Mouse (Mus musculus) embryonic stem cell, embryonic (primary cell): Measurements from ENCODE around the gene Vars2.

Experiments used
- CTCF ChIA-PET, 4 experiments: fragments of 300-600 bp in 2 of 4; fragments of 350-600 bp in 2 of 4; sonication (Branson Sonifier 250); formaldehyde crosslinking; loops; one replicate each; lab custom pipeline; 2022; ENCODE audit warnings: inconsistent platforms in 2 of 4; lab: Charles Lee
- POLR2A ChIA-PET, 4 experiments: fragments of 300-600 bp in 2 of 4; fragments of 350-600 bp in 2 of 4; sonication (Branson Sonifier 250); formaldehyde crosslinking; loops; one replicate each; lab custom pipeline; 2022; ENCODE audit warnings: antibody characterized with exemption in 4 of 4, inconsistent platforms in 1 of 4; lab: Charles Lee

The Vars2 gene

GRCm38 (mm10) chr17:35667334-35668065, at the start of gene Vars2:
TSS of gene Vars2 (minus strand) at chr17:35667592.
- CTCF ChIA-PET: interaction anchor here in 3 of 4 experiments (0.6 to 4.0 kb wide), 8 partner anchors 11 to 421 kb away, joined by 3 to 32 read pairs (median 3); partner anchors contain the start of gene Flot1 (in 1 of the 3)
- POLR2A ChIA-PET: interaction anchor here in 3 of 4 experiments (0.7 to 3.5 kb wide), 15 partner anchors 10 to 312 kb away, joined by 3 to 17 read pairs (median 4); partner anchors contain the start of genes Gnl1 (in 1 of the 3), Ier3 (in 1 of the 3), Mrps18b (in 1 of the 3) and Ppp1r10 (in 1 of the 3)

DNA sequence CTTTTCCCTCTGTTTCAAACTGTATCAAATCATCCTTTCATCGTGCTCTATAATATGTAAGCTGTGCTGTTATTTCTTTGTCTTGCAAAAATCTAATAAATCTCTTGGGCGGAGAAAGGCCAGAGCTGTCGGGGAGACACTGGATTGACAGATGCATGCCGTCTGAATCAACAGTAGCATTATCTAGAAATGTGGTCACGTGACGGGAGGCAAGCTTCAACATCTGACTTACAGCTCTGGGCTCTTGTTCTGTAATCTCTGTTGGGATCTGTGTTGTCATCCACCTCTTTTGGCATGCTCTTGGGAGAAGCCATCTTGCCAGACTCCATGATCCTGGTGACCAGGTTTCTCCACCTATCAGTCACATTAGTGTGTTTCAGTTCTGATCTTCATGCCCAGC, 49.7 kb upstream of the Vars2 start:
- POLR2A ChIA-PET: interaction anchor here in 1 of 4 experiments (1.2 kb wide), 1 partner anchor 43 kb away, joined by 3 read pairs; no protein-coding TSS in a partner anchor
- CTCF ChIA-PET: interaction anchor here in 1 of 4 experiments (0.5 kb wide), 1 partner anchor 82 kb away, joined by 8 read pairs; no protein-coding TSS in a partner anchor

DNA sequence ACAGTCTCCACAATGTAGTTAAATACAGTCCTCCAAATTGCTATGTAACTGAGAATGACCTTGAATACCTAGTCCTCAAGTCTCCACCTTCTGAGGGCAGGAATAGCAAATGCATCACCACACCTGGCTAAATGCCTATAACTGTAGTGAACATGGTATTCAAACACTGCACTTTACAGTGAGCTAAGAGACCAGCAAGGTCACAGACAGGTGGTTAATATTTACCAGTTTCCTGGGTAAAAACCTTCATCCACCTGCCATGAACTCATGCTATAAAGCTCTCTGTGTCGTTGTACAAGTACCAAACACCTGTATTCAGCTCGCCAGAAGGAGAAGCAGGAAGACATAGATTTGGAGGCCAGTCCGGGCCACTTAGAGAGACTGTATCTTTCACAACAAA, 48.7 kb upstream of the Vars2 start:
- CTCF ChIA-PET: interaction anchor here in 1 of 4 experiments (0.7 kb wide), 1 partner anchor 11 kb away, joined by 4 read pairs; no protein-coding TSS in a partner anchor
- POLR2A ChIA-PET: interaction anchor here in 2 of 4 experiments (0.6 to 1.0 kb wide), 3 partner anchors 10 to 15 kb away, joined by 3 to 4 read pairs (median 3); partner anchors contain the start of gene Ddr1 (in 1 of the 2)

GRCm38 (mm10) chr17:35710705-35711347, 43.4 kb upstream of the Vars2 start:
- ChIA-PET CTCF (interaction anchor here in 2 of 4 experiments (0.5 to 2.6 kb wide), 4 partner anchors 16 to 165 kb away, joined by 3 to 13 read pairs (median 4); no protein-coding TSS in a partner anchor), POLR2A (interaction anchor here in 2 of 4 experiments (0.6 to 2.0 kb wide), 5 partner anchors 8 to 127 kb away, joined by 3 to 8 read pairs (median 3); no protein-coding TSS in a partner anchor)

- ChIA-PET POLR2A (interaction anchor here in 2 of 4 experiments (0.9 to 1.8 kb wide), 3 partner anchors 10 to 75 kb away, joined by 3 to 6 read pairs (median 5); no protein-coding TSS in a partner anchor), CTCF (interaction anchor here in 2 of 4 experiments (0.8 to 1.1 kb wide), 6 partner anchors 14 to 288 kb away, joined by 3 to 4 read pairs (median 3); no protein-coding TSS in a partner anchor)
These were observed 41.2 kb upstream of the Vars2 start for GRCm38 (mm10) chr17:35708611-35709010.

DNA sequence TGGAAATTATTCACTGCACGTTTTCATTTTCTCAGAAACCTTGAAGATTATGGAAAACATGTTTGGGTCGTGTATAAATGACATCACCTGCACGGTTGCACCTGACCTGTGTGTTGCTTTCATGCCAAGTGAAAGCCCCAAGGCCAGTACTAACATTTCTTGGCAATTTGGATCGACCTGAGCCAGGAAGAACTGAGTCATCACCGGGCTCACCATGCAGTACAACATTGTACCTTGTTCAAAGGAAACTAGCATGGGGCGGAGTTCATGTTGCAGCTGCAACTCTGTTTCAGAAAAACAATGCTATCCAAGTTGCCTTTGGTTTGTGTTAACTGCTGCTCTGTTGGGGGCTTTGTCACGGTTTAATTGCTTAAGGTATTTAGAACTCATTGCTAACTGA, 40.5 kb upstream of the Vars2 start:
- ChIA-PET POLR2A (interaction anchor here in 3 of 4 experiments (0.6 to 1.8 kb wide), 6 partner anchors 11 to 153 kb away, joined by 3 to 6 read pairs (median 4); no protein-coding TSS in a partner anchor), CTCF (interaction anchor here in 2 of 4 experiments (0.6 to 1.0 kb wide), 5 partner anchors 11 to 288 kb away, joined by 3 to 13 read pairs (median 4); no protein-coding TSS in a partner anchor)

DNA sequence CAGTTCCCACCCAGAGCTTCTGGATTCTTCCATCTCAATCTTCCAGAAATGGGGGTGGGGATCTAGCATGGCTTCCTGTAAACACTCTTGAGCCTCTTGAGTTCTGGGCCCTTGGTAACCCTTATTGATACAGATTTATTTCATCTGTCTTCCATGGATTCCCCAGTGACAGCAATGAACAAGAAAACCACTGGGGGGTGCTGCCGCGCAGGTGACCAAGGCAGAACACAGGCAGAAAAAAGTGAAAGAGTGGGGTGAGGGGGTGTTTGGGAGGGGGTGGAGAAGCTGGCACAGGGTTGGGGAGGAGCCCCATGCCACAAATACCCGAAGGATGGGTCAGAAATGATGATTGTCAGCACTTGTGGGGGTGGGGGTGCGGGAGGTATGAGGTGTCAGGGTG, 38.4 kb upstream of the Vars2 start:
- POLR2A ChIA-PET: interaction anchor here in 3 of 4 experiments (0.6 to 2.2 kb wide), 6 partner anchors 112 to 1728 kb away, joined by 3 to 7 read pairs (median 4); partner anchors contain the start of gene Mdc1 (in 1 of the 3)

GRCm38 (mm10) chr17:35704621-35705464, 37.5 kb upstream of the Vars2 start, which contains the start of gene Ddr1:
TSS of gene Ddr1 (minus strand) at chr17:35704621.
- POLR2A ChIA-PET: interaction anchor here (0.6 to 2.3 kb wide), 25 partner anchors 10 to 215 kb away, joined by 3 to 13 read pairs (median 4); partner anchors contain the start of genes Ier3 (in 1 of the 4) and Mdc1 (in 1 of the 4)
- CTCF ChIA-PET: interaction anchor here (0.6 to 3.4 kb wide), 35 partner anchors 9 to 309 kb away, joined by 3 to 31 read pairs (median 4); no protein-coding TSS in a partner anchor

More for the DNA sequence above, 38.4 kb upstream of the Vars2 start:
- CTCF ChIA-PET: interaction anchor here (0.7 to 3.4 kb wide), 12 partner anchors 11 to 308 kb away, joined by 3 to 31 read pairs (median 5); no protein-coding TSS in a partner anchor

- ChIA-PET POLR2A (interaction anchor here in 3 of 4 experiments (0.6 to 2.3 kb wide), 15 partner anchors 8 to 216 kb away, joined by 3 to 13 read pairs (median 5); partner anchors contain the start of gene Mdc1 (in 1 of the 3)), CTCF (interaction anchor here (0.6 to 3.4 kb wide), 20 partner anchors 9 to 1344 kb away, joined by 3 to 31 read pairs (median 4); no protein-coding TSS in a partner anchor)
These were observed 36.4 kb upstream of the Vars2 start for GRCm38 (mm10) chr17:35703751-35704271.

GRCm38 (mm10) chr17:35703065-35703464, 35.7 kb upstream of the Vars2 start:
- ChIA-PET POLR2A (interaction anchor here in 2 of 4 experiments (1.2 to 2.3 kb wide), 10 partner anchors 9 to 138 kb away, joined by 3 to 13 read pairs (median 6); partner anchors contain the start of gene Mdc1 (in 2 of the 2)), CTCF (interaction anchor here in 3 of 4 experiments (0.5 to 3.4 kb wide), 12 partner anchors 8 to 1345 kb away, joined by 3 to 31 read pairs (median 8); no protein-coding TSS in a partner anchor)

GRCm38 (mm10) chr17:35702605-35703004, 35.2 kb upstream of the Vars2 start:
- ChIA-PET POLR2A (interaction anchor here in 3 of 4 experiments (0.6 to 2.3 kb wide), 17 partner anchors 9 to 139 kb away, joined by 3 to 13 read pairs (median 3); partner anchors contain the start of gene Mdc1 (in 2 of the 3)), CTCF (interaction anchor here in 2 of 4 experiments (0.5 to 3.2 kb wide), 6 partner anchors 9 to 375 kb away, joined by 3 to 17 read pairs (median 4); no protein-coding TSS in a partner anchor)

GRCm38 (mm10) chr17:35701978-35702461, 34.6 kb upstream of the Vars2 start:
- CTCF ChIA-PET: interaction anchor here (0.6 to 3.2 kb wide), 13 partner anchors 10 to 295 kb away, joined by 3 to 17 read pairs (median 3); no protein-coding TSS in a partner anchor
- POLR2A ChIA-PET: interaction anchor here in 3 of 4 experiments (0.6 to 2.3 kb wide), 33 partner anchors 10 to 542 kb away, joined by 3 to 13 read pairs (median 3); partner anchors contain the start of genes Mdc1 (in 2 of the 3), Flot1 (in 1 of the 3), Mrps18b (in 1 of the 3) and Ppp1r10 (in 1 of the 3)

DNA sequence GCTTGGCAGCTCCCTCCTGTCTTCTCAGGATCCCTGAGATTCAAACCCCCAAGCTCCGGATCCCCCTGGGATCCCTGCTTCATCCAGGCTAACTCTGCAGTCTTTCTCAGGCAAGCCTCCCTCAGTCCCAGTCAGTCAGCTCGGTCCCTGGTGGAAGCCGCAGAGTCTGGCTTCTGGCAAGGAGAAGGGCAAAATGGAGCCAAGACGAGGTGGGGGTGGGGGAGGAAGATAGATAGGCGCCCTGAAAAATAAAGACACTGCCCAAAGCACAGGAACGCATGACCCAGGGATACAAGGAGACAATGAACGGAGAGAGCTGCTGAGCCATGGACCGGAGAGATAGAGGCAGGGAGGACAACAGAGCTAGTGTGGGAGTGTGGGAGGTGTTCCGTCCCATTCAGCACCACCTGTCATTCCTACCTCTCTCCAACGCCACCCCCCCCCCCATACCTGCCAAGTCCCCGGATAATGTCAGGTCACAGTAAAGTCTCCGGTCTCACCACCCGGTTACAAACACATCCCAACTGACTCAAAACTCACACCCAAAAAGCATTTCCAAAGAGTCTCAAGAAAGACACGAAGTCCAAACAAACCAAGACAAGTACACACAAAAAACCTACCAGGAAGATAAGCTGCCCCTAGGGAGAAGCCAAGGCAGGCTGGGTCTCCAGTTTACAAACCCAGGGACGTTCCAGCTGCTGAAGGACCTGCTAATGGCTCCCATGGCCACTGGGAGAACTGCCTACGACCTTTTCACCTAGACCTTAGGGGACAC, 34.0 kb upstream of the Vars2 start:
- CTCF ChIA-PET: interaction anchor here (0.5 to 3.2 kb wide), 21 partner anchors 10 to 296 kb away, joined by 3 to 17 read pairs (median 3); no protein-coding TSS in a partner anchor
- POLR2A ChIA-PET: interaction anchor here in 3 of 4 experiments (0.6 to 2.3 kb wide), 33 partner anchors 10 to 543 kb away, joined by 3 to 13 read pairs (median 3); partner anchors contain the start of genes Flot1 (in 1 of the 3), Mdc1 (in 1 of the 3), Mrps18b (in 1 of the 3) and Ppp1r10 (in 1 of the 3)

DNA sequence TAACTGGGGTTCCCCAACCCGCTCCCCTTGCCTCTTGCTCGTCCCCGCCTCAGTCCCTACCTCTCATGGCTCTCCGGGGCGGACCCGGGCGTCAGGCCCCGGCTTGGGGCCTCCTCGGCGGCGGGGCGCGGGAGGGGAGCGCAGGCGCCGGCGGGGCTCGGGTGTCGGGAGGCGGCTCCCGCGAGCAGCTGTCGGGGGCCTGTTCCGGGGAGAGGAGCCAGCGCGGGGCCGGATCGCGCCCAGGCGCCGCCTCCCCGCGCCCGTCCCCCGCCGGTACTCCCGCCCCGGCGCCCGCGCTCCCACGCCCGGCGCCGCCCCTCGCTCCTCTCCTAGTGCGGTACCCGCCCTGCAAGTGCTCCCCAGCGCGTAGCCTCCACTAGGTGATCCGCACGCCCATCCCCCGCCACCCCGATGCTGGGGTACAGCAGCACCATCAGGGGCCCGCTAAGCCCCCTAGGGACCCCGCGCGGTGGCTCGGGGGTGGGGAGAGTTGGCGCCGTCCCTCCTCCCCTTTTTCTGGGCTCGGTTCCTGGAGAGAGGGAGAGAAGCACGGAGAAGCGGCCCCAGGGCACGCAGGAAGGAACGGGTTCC, 33.1 kb upstream of the Vars2 start:
- CTCF ChIA-PET: interaction anchor here (0.5 to 3.2 kb wide), 9 partner anchors 10 to 174 kb away, joined by 3 to 17 read pairs (median 5); no protein-coding TSS in a partner anchor
- POLR2A ChIA-PET: interaction anchor here in 3 of 4 experiments (0.6 to 2.3 kb wide), 12 partner anchors 11 to 280 kb away, joined by 3 to 13 read pairs (median 4); partner anchors contain the start of gene Flot1 (in 1 of the 3)
